Mouse (Mus musculus) gonadal fat pad, adult 2 months (tissue): ENCODE measurements at regions not wholly inside any gene's neighbourhood (a gene's known extent, or its start where the extent isn't known, plus 50 kb on each side); places are given as distances from the start of the nearest gene placed in this dataset.

Source experiments
- DNase-seq: peaks from one replicate; pipeline ENCODE4 v3.0.0-alpha.2; 2012; ENCODE audit warnings: low read depth

DNA sequence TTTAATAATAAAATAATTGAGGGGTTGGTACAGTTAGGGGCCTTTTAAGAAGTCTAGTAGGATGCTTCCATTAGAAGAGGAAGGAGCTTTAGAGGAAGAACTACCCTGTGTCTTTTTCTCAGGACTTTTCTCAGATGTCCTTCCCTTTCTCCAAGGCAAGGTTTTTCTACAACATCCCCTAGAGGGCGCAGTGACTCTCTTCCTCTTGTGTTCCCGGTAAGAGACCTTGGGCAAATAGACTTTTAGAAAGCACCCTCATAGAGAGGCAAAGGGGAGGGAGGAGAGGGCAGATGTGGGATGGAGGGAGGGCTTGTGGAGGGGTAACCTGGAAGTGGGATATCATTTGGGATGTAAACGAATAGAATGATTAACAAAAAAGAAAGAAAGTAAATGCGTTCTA lies 572.6 kb upstream of the Sox9 start:
- no peak for DNase-seq

DNA sequence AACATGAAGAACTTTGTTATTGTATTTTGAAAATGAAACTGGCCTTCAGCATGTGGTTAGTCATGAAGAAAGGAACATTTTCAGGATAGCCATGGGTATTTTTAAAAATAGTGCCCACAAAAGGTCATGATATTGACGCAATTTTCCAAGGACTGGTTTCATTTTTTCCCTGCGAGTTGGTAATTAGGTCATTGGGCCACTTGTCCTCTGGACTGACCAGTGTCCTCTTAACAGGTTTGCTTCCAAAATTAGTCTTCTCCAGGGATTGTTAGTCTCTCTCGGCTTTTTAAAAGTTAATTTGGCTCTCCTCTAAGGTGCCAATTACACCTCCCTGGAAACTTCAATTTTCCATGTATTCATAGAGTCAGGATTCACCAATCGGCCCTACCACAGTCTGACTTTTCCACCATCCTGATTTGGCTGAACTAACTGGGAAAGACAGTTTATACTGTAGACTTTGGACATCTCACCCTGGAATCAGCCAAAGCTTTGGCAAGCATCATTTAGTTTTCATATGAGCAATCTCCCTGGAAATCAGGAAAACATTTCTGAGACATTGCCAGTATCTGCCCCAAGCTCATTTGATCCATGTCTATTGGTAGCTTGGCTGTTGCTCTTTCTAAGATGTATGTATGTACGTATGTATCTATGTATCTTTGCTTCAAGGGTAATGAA lies 562.8 kb upstream of the Sox9 start:
- DNase-seq: no peak

- no peak for DNase-seq
Measured at GRCm38 (mm10) chr11:112234492-112235116, 547.4 kb upstream of the Sox9 start.

- no peak for DNase-seq
Measured at GRCm38 (mm10) chr11:112238960-112239884, 542.8 kb upstream of the Sox9 start.

GRCm38 (mm10) chr11:112252548-112252947 lies 529.5 kb upstream of the Sox9 start:
- DNase-seq: no peak

GRCm38 (mm10) chr11:112253061-112253460 lies 529.0 kb upstream of the Sox9 start:
- peak; percentile 45 for DNase-seq

DNA sequence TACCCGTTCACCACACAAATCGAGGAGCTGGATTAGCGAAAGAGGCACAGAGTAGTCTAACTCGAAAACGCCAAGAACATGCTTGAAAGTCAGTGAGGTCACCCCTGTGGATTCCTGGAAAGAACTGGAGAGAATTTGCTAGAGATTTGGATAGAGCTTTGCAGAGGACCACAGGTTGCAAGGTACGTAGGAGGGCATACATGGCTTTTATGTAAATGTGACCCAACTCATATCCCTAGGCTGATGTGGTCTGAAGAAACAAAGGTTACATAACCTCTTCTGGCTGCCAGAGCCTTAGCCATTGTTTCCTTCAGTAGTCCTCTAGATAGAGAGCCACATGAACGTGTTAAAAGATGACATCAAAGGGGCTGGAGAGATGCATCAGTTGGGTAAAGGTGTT lies 525.7 kb upstream of the Sox9 start:
- DNase-seq: peak; percentile 61

DNA sequence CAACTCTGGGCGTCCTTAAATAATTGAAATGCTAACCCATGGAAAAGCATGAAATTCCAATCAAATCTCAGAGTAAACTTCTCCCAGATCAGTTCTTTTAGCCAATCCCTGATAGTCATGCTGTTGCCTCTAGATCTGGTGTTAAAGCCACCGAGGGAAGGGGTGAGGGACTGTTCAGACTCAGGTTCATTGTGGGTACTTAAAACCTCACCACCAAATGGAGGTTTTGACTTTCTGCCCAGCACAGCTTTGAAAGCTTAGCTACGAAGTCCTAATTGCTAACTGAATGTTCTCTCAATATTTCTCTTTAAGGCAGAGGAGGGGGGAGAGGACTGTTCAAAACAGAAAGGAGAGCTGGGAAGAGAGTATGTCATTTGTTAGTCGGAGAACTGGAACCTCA lies 517.9 kb upstream of the Sox9 start:
- DNase-seq: no peak

DNA sequence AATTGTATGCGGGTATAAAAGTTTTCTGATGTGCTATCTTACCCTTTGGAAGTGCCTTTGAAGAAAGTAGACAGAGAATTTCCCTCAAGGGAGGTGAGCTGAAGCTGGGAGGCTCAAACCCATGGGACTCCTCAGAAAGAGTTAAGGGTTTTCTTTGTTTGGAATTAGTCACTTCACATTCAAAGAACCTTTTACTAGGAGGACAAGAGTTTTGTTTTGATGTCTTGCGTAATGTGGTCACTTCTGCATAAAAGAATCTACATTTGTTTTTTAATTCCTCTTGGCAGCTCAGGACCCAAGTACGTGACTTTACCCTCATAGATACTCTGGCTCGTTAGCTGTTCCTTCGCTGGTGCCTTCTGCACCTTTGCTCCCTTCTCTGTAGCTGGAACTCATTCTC lies 511.1 kb upstream of the Sox9 start:
- no peak for DNase-seq

DNA sequence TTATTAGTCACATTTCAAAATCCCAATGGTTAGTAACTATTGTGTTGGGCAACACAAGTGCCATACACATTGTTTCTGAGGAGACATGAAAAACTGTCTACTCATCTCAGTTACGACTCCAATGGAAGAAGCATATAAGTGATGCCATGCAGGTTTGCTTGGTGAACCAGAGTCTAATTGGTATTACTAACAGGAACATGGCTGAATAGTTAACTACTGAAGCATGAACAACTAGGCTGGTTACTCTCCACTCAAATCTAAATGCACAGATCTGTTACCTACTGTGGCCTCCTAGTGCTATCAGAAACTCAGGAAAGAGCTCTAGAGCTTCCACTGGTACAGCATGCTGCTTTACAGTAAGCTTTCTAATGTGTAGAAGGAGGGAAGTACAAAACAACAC lies 503.5 kb upstream of the Sox9 start:
- no peak for DNase-seq

- no peak for DNase-seq
Measured at GRCm38 (mm10) chr11:112282911-112283310, 499.1 kb upstream of the Sox9 start.

DNA sequence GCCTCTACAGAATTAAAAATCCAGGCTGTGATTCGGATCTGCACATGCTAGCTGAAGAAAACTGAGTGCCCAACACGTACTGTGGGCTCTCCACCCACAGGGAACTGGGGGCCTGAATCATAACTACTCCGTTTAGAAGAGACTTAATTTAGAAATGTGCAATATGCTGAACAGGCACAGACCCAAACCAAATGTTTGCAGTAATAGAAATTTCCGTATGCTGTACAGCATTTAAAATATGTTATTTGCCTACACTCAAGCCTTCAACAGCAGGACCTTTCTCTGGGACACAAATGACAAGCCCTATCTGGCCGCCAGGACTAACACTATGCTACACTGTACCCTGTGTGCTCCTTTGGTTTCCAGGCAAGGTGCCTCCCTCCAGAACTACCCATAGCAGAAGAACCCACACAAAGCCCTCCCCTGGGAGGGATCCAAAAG lies 483.1 kb upstream of the Sox9 start:
- DNase-seq: no peak

GRCm38 (mm10) chr11:112303091-112303490 lies 478.9 kb upstream of the Sox9 start:
- DNase-seq: no peak

DNA sequence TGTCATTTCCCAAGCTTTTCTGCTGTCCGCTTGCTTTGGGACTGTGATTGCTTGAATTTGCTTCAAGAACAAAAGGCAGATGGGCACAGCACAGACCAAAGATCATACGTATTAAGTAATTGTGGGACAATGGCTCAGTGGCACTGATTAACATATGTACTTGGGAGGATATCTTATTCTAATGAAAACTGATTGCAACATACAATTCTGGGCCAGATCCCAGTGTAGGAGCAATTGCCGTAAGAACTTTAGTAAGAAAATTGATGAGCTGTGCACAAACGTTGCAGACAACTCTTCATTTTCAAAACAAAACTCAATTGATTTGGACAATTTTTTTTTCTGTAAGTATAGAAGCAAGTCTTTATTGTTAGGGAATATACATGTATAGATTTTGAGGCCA lies 456.2 kb upstream of the Sox9 start:
- DNase-seq: peak; percentile 58

- DNase-seq: no peak
Measured at GRCm38 (mm10) chr11:112327606-112328005, 454.4 kb upstream of the Sox9 start.

- DNase-seq: no peak
Measured at GRCm38 (mm10) chr11:112345133-112345532, 436.9 kb upstream of the Sox9 start.

DNA sequence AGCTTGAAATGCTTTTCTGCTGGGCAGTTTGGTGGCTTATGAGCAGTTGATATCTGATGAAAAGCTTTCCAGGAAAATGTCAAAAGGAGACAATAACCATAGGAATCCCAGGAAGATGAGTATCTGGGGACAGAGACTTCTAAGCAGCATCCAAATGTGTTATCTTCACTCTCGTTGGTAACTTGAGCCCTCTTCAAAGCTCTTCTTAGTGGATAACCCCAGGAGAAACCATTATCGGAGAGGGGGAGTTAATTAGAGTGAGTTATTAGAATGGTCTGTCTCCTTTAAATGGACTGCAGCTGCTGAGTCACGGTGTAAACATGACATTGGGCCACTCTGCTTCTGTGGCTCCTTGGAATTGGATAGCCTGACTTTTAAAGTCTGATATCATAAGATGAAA lies 436.4 kb upstream of the Sox9 start:
- DNase-seq: no peak

GRCm38 (mm10) chr11:112346089-112346488 lies 435.9 kb upstream of the Sox9 start:
- no peak for DNase-seq

- no peak for DNase-seq
Measured at GRCm38 (mm10) chr11:112346532-112346931, 435.5 kb upstream of the Sox9 start.

DNA sequence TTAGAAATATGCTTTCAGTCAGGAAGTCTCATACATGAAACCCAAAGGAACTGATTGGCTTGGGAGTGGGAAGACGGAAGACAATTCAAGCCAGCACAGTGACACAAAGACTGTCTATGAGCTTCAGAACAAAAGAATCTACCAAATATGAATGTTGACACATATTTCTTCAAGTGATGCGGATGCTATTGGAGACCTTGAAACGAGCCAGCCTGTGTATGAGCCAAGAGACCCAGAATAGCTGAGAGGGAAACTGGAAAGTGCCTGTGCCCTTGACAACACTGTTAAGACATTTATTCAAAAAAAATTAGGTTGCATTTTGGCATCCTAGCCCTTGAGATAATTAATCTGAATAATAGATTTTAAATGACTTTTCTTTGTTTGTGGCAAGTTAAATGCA lies 426.7 kb upstream of the Sox9 start:
- no peak for DNase-seq

DNA sequence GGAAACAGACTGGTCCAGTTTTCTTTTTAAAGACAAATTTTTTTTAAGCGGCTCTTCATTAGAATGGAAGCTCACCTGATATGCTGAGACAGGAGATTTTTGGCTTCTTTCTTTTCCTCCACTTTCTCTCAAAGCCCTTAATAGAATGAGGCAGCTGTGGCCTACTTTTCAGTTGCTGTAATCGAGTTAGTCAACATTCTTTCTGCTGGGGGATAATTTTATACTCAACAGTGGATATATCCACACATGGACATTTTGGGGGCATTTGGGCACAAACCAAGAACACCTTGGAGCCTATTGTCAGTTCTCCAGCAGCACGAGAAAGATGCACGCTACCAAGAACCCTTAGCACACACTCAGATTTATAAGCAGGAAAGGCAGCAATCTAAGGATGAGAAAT lies 415.3 kb upstream of the Sox9 start:
- DNase-seq: no peak

GRCm38 (mm10) chr11:112370941-112371340 lies 411.1 kb upstream of the Sox9 start:
- DNase-seq: no peak

- DNase-seq: no peak
Measured at GRCm38 (mm10) chr11:112400069-112400468, 382.0 kb upstream of the Sox9 start.
